Mouse (Mus musculus) brain, embryonic 14.5 days (tissue): ENCODE data around the gene Morc2a. TPM values are rescaled to one million over a fixed set of nuclear protein-coding genes. Genes with fewer than 3 reads are reported as not detected.

Source experiments
- DNase-seq: peaks from one replicate; pipeline ENCODE4 v3.0.0-alpha.2; 2011; ENCODE audit warnings: low read depth
- CTCF ChIP-seq: fragments of 200-500 bp; IDR thresholded peaks from 2 replicates; pipeline ENCODE4 v1.5.1; 2012; ENCODE audit warnings: inconsistent platforms, mild to moderate bottlenecking, moderate library complexity, borderline replicate concordance; ENCODE audit not compliant: insufficient read depth, insufficient read length; ENCODE audit errors: extremely low read depth
- POLR2A ChIP-seq: fragments of 200-500 bp; IDR thresholded peaks from 2 replicates; pipeline ENCODE4 v1.6.1; 2012; ENCODE audit warnings: mild to moderate bottlenecking, inconsistent platforms, borderline replicate concordance; ENCODE audit not compliant: poor library complexity, insufficient read depth, insufficient read length, severe bottlenecking; ENCODE audit errors: extremely low read depth
- polyA plus RNA-seq: library from polyadenylated mRNA; depleted of rRNA; stranded (reverse); fragments of >200 nt; gene quantifications from 2 replicates; pipeline ENCODE4 v1.2.3, GENCODE M21; 2012

Morc2a gene
- polyA plus RNA-seq, 1 experiment: 49.1 TPM

GRCm38 (mm10) chr11:3686885-3687284 lies 37.9 kb downstream of the Morc2a start:
- TF ChIP-seq CTCF: no peak
- TF ChIP-seq POLR2A: no peak
- no peak for DNase-seq

DNA sequence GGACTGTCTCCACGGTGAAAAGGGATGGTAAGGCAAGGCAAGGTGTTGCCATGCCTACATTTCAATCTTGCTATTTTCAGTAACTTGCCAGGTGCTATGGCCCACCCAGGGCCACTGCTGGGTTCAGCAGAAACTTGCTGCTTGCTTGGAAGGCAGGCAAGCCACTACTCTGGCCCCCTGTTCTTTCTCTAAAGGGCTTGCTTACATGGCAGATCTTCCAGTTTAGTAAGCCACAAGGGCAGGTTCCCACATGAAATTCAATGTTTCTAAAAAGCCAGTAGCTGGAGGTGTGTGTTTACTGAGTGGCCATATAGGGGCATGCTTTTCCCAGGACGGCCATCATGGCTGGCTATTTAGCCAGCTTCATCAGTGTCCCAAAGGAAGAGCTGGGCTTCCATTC lies 42.8 kb downstream of the Morc2a start:
- no peak for TF ChIP-seq POLR2A
- no peak for TF ChIP-seq CTCF

GRCm38 (mm10) chr11:3696086-3696616 lies 47.2 kb downstream of the Morc2a start:
- TF ChIP-seq POLR2A (no peak), CTCF (no peak)
- peak; percentile 6 for DNase-seq

More for the DNA sequence above, 42.8 kb downstream of the Morc2a start:
- no peak for DNase-seq

- no peak for TF ChIP-seq POLR2A
- peak; percentile 23; the same call in 1 of the 2 replicates for TF ChIP-seq CTCF
- peak; percentile 26 for DNase-seq
Observed at GRCm38 (mm10) chr11:3697441-3697840, 48.5 kb downstream of the Morc2a start.

DNA sequence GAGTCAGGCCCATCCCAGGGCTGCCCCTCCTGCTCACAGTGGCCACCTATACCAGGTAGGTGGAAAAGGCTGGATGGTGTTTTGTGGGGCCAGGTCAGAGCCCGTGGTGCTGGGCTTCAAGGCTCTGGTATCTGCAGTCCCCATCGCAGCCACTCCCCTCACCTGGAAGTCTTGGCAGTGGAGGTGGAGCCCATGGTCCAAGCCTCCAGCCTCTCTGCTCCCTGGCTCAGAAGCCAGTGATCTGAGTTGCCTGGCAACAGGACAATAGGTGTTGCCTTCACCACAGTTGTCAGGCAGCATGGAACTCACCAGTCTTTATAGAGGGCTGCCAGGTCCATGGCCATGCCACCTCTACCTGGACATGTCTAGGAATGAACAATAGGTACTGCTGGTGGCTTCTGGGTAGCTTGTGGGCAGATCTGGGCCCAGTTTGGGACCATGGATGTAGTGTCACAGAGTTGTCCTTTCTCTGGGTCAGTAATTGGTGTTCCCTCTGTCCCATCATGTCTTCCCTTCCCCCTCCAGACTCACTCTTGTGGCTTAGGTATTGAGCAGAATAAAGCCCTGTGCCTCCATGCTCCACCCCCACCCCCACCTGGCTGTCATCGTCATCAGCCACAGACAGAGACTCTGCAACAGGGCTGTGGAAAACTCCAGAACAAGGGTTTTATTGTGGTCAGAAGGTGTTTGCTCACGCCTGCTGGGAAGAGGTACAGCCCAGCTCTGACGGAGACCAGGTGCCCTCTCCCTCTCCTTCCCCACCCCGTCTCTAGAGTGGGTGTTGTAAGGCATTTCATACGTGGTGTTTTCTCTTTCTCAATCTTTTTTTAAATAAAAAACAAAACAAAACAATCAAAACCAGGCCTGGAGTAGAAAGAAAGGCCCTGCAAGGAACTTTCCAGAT lies 54.4 kb downstream of the Morc2a start:
- no peak for DNase-seq
- TF ChIP-seq CTCF: no peak
- no peak for TF ChIP-seq POLR2A

GRCm38 (mm10) chr11:3704404-3704803 lies 55.4 kb downstream of the Morc2a start:
- DNase-seq: no peak
- TF ChIP-seq CTCF (no peak), POLR2A (no peak)

DNA sequence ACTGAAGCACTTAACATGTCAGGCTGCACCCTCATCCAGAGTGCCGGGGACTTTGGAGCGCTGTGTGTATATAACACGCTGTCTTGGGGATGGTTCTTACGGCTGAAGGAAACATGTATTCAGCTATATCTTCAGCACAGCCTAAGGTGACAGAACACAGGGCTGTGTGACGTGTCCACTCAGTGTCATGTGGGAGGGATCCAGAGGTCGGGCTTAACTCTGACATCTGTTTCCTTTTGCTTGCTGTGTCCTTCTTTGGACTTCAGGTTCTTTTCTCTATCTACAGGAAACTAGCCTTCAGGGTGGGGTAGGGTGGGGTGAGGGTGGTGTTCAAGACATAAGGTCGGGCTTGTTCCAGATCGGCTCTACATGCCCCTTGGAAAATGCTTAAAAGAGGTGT lies 58.1 kb downstream of the Morc2a start:
- no peak for DNase-seq
- TF ChIP-seq CTCF (no peak), POLR2A (no peak)

DNA sequence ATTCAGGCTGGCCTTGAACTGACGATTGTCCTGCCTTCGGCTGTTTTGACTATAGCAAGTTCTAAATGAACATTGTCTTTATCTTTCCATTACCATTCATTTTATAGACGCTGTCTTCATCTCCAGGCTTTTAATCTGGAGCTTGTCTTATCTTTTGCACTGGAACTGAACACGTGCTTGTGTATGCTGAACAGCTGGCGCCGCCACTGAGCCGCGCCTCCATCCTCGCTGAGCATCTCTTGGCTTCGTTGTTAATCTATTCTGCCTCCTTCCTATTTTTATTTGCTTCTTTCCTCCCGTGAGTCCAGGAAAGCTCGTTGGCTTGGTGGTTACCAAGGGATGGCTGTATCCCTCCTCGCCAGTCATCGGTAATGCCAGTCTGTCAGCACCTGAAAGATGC lies 61.2 kb downstream of the Morc2a start:
- no peak for TF ChIP-seq POLR2A
- TF ChIP-seq CTCF: 0 out of 2 replicates have a peak, but pooled peaks have one; percentile 11
- peak; percentile 38 for DNase-seq

DNA sequence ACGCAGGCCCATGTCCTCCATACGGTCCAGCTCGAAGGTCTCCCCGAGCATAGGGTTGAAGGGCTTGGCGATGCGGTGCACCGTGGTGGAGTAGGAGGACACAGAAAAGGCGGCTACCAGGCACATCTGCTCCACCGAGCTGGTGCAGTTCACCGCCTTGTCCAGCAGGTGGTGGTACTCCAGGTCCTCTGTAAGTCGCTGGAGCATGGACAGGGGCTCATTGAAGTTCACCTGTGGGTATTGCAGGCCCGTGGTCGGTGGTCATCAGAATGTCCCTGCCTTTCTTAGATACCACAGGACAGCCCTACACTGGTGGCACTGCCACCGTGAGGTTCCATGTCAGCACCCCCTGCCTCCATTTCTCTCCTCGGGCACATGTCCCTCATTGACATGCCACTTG lies 65.5 kb downstream of the Morc2a start:
- TF ChIP-seq CTCF: peak; percentile 85
- TF ChIP-seq POLR2A: no peak
- peak; percentile 71 for DNase-seq

GRCm38 (mm10) chr11:3716662-3717061 lies 67.7 kb downstream of the Morc2a start:
- TF ChIP-seq POLR2A (no peak), CTCF (no peak)
- DNase-seq: peak; percentile 61

DNA sequence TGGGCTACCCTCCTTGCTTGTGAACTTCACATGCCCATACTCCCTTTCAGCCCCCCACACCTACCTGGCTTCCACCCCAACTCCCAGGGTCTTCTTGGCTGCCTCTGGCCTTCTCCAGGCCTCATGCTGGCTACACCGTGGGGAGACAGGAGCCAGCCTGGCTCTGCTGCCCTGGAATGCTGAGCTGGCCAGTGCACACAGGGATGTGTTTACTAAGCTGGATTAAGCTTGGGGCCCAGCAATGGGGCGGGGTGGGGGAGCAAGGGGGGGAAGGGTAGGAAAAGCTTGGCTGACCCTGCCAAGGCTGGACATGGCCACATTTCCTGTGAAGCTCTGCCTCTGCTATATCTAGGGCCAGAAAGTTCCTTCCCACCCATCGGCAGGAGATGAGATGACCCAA lies 73.0 kb downstream of the Morc2a start:
- TF ChIP-seq CTCF: no peak
- TF ChIP-seq POLR2A: no peak
- no peak for DNase-seq

GRCm38 (mm10) chr11:3722861-3723260 lies 73.9 kb downstream of the Morc2a start:
- no peak for DNase-seq
- TF ChIP-seq CTCF: no peak
- TF ChIP-seq POLR2A: no peak

- TF ChIP-seq POLR2A (no peak), CTCF (no peak)
- DNase-seq: peak; percentile 57
Observed at GRCm38 (mm10) chr11:3723910-3724309, 74.9 kb downstream of the Morc2a start.

GRCm38 (mm10) chr11:3724726-3725125 lies 75.7 kb downstream of the Morc2a start:
- TF ChIP-seq CTCF (no peak), POLR2A (no peak)
- DNase-seq: no peak

GRCm38 (mm10) chr11:3725331-3726054 lies 76.5 kb downstream of the Morc2a start:
- DNase-seq: peak; percentile 90

More at GRCm38 (mm10) chr11:3725331-3726054, 76.5 kb downstream of the Morc2a start:
- TF ChIP-seq CTCF (no peak), POLR2A (no peak)
